Mouse (Mus musculus) hindbrain, embryonic 10.5 days (tissue): ENCODE measurements around the gene Fscb. TPM values are rescaled to one million over a fixed set of nuclear protein-coding genes. Genes with fewer than 3 reads are reported as not detected.

Experiments used
- DNase-seq: peaks from one replicate; pipeline ENCODE4 v3.0.0-alpha.2; 2017; ENCODE audit warnings: low spot score
- H3K27ac ChIP-seq: fragments of 300-500 bp; sonication (generic); 2 replicates; pipeline ENCODE4 v1.5.1; 2016; ENCODE audit warnings: mild to moderate bottlenecking, moderate library complexity
- H3K27me3 ChIP-seq: fragments of 300-500 bp; sonication (generic); 2 replicates; pipeline ENCODE4 v1.6.1; 2016; ENCODE audit warnings: mild to moderate bottlenecking; ENCODE audit not compliant: poor library complexity, insufficient read depth, severe bottlenecking
- H3K36me3 ChIP-seq: fragments of 300-500 bp; sonication (generic); 2 replicates; pipeline ENCODE4 v1.6.1; 2016; ENCODE audit warnings: mild to moderate bottlenecking, moderate library complexity
- H3K4me1 ChIP-seq: fragments of 300-500 bp; sonication (generic); replicated peaks from 2 replicates; pipeline ENCODE4 v1.6.1; 2016; ENCODE audit warnings: mild to moderate bottlenecking
- H3K4me3 ChIP-seq: fragments of 300-500 bp; sonication (generic); 2 replicates; pipeline ENCODE4 v1.5.1; 2016; ENCODE audit warnings: mild to moderate bottlenecking, moderate library complexity
- H3K9me3 ChIP-seq: fragments of 300-500 bp; sonication (generic); 2 replicates; pipeline ENCODE4 v1.6.1; 2016; ENCODE audit warnings: mild to moderate bottlenecking, moderate library complexity
- WGBS: fragments of 180-500 bp; shearing (Covaris S2); methylation state at CpG from one replicate; pipeline ENCODE4 v1.1.7; 2016; 5-methylcytosine and 5-hydroxymethylcytosine counted together
- polyA plus RNA-seq: library from polyadenylated mRNA; unstranded; fragments of >200 nt; fragmentation: Nextera tagmentation; extraction: Ambion mirVana; gene quantifications from 2 replicates; pipeline ENCODE4 v1.2.1, GENCODE M21; 2016

The Fscb gene
- not detected in 2 replicates for polyA plus RNA-seq

GRCm38 (mm10) chr12:64474590-64474989 lies at the start of gene Fscb:
Gene Fscb (minus strand): TSS chr12:64474690.
- no peak within 1 kb of the TSS for H3K4me3 ChIP-seq
- H3K4me1 ChIP-seq: no peaks in the 10 kb centered on the region
- DNase-seq: no peak
- no peak within 1 kb of the TSS for H3K27ac ChIP-seq
- H3K27me3 ChIP-seq: no peaks in the 10 kb centered on the region
- H3K36me3 ChIP-seq: no peaks in the 10 kb centered on the region
- H3K9me3 ChIP-seq: no peaks in the 10 kb centered on the region
- 79% methylated on average over 1 of the region's 1 CpGs for WGBS

DNA sequence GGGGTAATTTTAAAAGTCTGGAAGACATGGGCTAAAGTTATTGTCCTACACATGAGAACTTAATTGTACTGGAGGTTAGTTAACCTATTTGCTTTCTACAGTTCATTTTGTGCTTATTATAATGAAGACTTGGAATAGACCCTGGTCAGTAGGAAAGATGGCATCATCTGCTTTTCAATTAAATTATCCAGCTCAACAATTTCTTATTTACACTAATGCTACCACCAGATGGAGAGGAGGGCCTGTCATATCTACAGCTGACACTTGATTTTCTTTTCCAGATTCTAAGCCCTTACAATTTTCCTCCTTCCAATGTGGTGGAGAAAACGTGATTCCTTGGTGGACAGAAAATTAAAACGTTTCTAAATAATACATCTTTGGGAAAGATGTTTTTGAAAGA lies 42.3 kb upstream of the Fscb start:
- no peaks in the 10 kb centered on the region for H3K4me1 ChIP-seq
- no peaks in the 10 kb centered on the region for H3K27me3 ChIP-seq
- H3K4me3 ChIP-seq: no peak overlapping the region
- no peaks in the 10 kb centered on the region for H3K9me3 ChIP-seq
- WGBS: 72% methylated on average over 2 of the region's 2 CpGs
- no peak overlapping the region for H3K27ac ChIP-seq
- no peak for DNase-seq
- no peaks in the 10 kb centered on the region for H3K36me3 ChIP-seq

- no peaks in the 10 kb centered on the region for H3K4me1 ChIP-seq
- no peak overlapping the region for H3K27ac ChIP-seq
- H3K9me3 ChIP-seq: no peaks in the 10 kb centered on the region
- no peaks in the 10 kb centered on the region for H3K27me3 ChIP-seq
- H3K4me3 ChIP-seq: no peak overlapping the region
- DNase-seq: no peak
- H3K36me3 ChIP-seq: no peaks in the 10 kb centered on the region
- WGBS: 82% methylated on average over 1 of the region's 1 CpGs
Measured at GRCm38 (mm10) chr12:64513439-64513838, 38.9 kb upstream of the Fscb start.

GRCm38 (mm10) chr12:64497706-64498105 lies 23.2 kb upstream of the Fscb start:
- H3K27me3 ChIP-seq: no peaks in the 10 kb centered on the region
- no peaks in the 10 kb centered on the region for H3K9me3 ChIP-seq
- WGBS: 88% methylated on average over 5 of the region's 5 CpGs
- no peaks in the 10 kb centered on the region for H3K4me1 ChIP-seq
- no peak overlapping the region for H3K27ac ChIP-seq
- no peaks in the 10 kb centered on the region for H3K36me3 ChIP-seq
- H3K4me3 ChIP-seq: no peak overlapping the region
- no peak for DNase-seq

- H3K9me3 ChIP-seq: no peaks in the 10 kb centered on the region
- 82% methylated on average over 1 of the region's 1 CpGs for WGBS
- H3K27me3 ChIP-seq: no peaks in the 10 kb centered on the region
- H3K27ac ChIP-seq: no peak overlapping the region
- no peak overlapping the region for H3K4me3 ChIP-seq
- H3K4me1 ChIP-seq: no peaks in the 10 kb centered on the region
- DNase-seq: no peak
- H3K36me3 ChIP-seq: no peaks in the 10 kb centered on the region
Measured at GRCm38 (mm10) chr12:64473615-64474014, 875 bp downstream of the Fscb start.

DNA sequence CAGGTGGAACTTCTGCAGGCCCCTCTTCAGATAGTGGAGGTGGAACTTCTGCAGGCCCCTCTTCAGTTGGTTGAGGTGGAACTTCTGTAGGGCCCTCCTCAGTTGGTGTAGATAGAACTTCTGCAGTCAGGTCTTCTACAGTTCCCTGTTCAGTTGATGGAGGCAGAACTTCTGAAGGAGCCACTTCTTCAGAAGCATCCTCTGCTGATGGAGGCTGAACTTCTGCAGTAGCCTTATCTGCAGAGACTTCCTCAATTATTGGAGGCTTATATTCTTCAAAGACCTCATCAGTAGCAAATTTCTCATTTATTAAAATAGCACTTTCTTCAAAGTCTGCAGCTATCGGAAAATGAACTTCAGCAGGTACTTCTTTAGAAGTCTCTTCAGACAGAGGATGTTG lies 1.4 kb downstream of the Fscb start:
- Histone ChIP-seq H3K9me3 (no peaks in the 10 kb centered on the region), H3K4me3 (no peak overlapping the region), H3K27me3 (no peaks in the 10 kb centered on the region), H3K4me1 (no peaks in the 10 kb centered on the region), H3K36me3 (no peaks in the 10 kb centered on the region), H3K27ac (no peak overlapping the region)
- no peak for DNase-seq
- WGBS: 88% methylated on average over 1 of the region's 1 CpGs

- Histone ChIP-seq H3K4me1 (no peaks in the 10 kb centered on the region), H3K36me3 (no peaks in the 10 kb centered on the region), H3K4me3 (no peak overlapping the region), H3K27me3 (no peaks in the 10 kb centered on the region), H3K9me3 (no peaks in the 10 kb centered on the region), H3K27ac (no peak overlapping the region)
- DNase-seq: no peak
Measured at GRCm38 (mm10) chr12:64455228-64455627, 19.3 kb downstream of the Fscb start.

- Histone ChIP-seq H3K4me1 (no peaks in the 10 kb centered on the region), H3K27ac (no peak overlapping the region), H3K27me3 (no peaks in the 10 kb centered on the region), H3K4me3 (no peak overlapping the region), H3K36me3 (no peaks in the 10 kb centered on the region), H3K9me3 (no peaks in the 10 kb centered on the region)
- WGBS: 85% methylated on average over 9 of the region's 9 CpGs
- DNase-seq: no peak
Measured at GRCm38 (mm10) chr12:64449911-64450310, 24.6 kb downstream of the Fscb start.

- Histone ChIP-seq H3K27ac (no peak overlapping the region), H3K27me3 (no peaks in the 10 kb centered on the region), H3K9me3 (no peaks in the 10 kb centered on the region), H3K36me3 (no peaks in the 10 kb centered on the region), H3K4me1 (no peaks in the 10 kb centered on the region), H3K4me3 (no peak overlapping the region)
- no peak for DNase-seq
- WGBS: 76% methylated on average over 2 of the region's 2 CpGs
Measured at GRCm38 (mm10) chr12:64436675-64437074, 37.8 kb downstream of the Fscb start.
